In genomic region chr11:78465568-78466180, GRCm38 (mm10) we compare ENCODE assay signal across 8 mouse cellular contexts. TPM values are rescaled to one million over a fixed set of nuclear protein-coding genes. Genes with fewer than 3 reads are reported as not detected.
DNase-seq lines count a peak whose midpoint lies in the region; ATAC-seq and TF ChIP-seq lines count a peak whose summit lies in the region.

Slc46a1 (plus strand) TSS chr11:78465697.

- H3K27ac ChIP-seq in heart, embryonic 13.5 days (replicated peaks), result peak within 1 kb of the TSS; percentile 89
- peak within 1 kb of the TSS; percentile 69 for H3K27ac ChIP-seq in liver, embryonic 11.5 days (ENCODE audit: low read depth, low read length)
- peak within 1 kb of the TSS; percentile 96 for H3K27ac ChIP-seq in stomach, embryonic 14.5 days (ENCODE audit: low read length)

- H3K4me2 ChIP-seq in heart, embryonic 13.5 days, result peak within 1 kb of the TSS; percentile 81
- peak within 1 kb of the TSS; percentile 100 for H3K4me2 ChIP-seq in liver, embryonic 11.5 days
- H3K4me2 ChIP-seq in stomach, embryonic 14.5 days (replicated peaks; ENCODE audit: low read depth, low read length), result peak within 1 kb of the TSS; percentile 88

- WGBS in heart, embryonic 13.5 days, result under 1% methylated on average over 41 of the region's 41 CpGs
- WGBS in liver, embryonic 11.5 days, result under 1% methylated on average over 41 of the region's 41 CpGs
- under 1% methylated on average over 41 of the region's 41 CpGs for WGBS in stomach, embryonic 14.5 days

- no peaks in the 10 kb centered on the region for H3K79me3 ChIP-seq in C2C12 (ENCODE audit: low read depth)

- H3K9ac ChIP-seq in heart, embryonic 13.5 days, result peak within 1 kb of the TSS; percentile 87
- peak within 1 kb of the TSS; percentile 83 for H3K9ac ChIP-seq in liver, embryonic 11.5 days (ENCODE audit: low read depth, low read length)
- H3K9ac ChIP-seq in stomach, embryonic 14.5 days (replicated peaks; ENCODE audit: low read depth, low read length), result peak within 1 kb of the TSS; percentile 84

- H3K4me3 ChIP-seq in C2C12 (ENCODE audit: insufficient read depth, poor library complexity, severe bottlenecking), result peak within 1 kb of the TSS; percentile 47
- H3K4me3 ChIP-seq in heart, embryonic 13.5 days, result peak within 1 kb of the TSS; percentile 64
- peak within 1 kb of the TSS; percentile 76 for H3K4me3 ChIP-seq in liver, embryonic 11.5 days (ENCODE audit: low read depth, low read length)
- peak within 1 kb of the TSS; percentile 78 for H3K4me3 ChIP-seq in stomach, embryonic 14.5 days (ENCODE audit: low read depth, low read length)

- ATAC-seq in heart, embryonic 13.5 days (ENCODE audit: extremely low read depth, insufficient number of reproducible peaks, low FRiP score, low TSS enrichment), result peak; percentile 73; the same call in 1 of the 2 replicates
- peak; percentile 84 for ATAC-seq in liver, embryonic 11.5 days (replicated peaks; ENCODE audit: low FRiP score)
- peak; percentile 95 for ATAC-seq in stomach, embryonic 14.5 days (ENCODE audit: insufficient number of reproducible peaks, insufficient read depth, low FRiP score, low read depth)

- TF ChIP-seq CTCF in C2C12 (IDR thresholded peaks at IDR 0.05; ENCODE audit: control insufficient read depth, insufficient read depth, insufficient read length), result no peak

- H3ac ChIP-seq in C2C12 (ENCODE audit: control insufficient read depth, insufficient read length, low read depth), result peak within 1 kb of the TSS; percentile 93

- H3K79me2 ChIP-seq in C2C12 (ENCODE audit: control insufficient read depth, insufficient read depth), result no peaks in the 10 kb centered on the region

- H3K36me3 ChIP-seq in C2C12 (ENCODE audit: control insufficient read depth, insufficient read depth), result no peaks in the 10 kb centered on the region
- H3K36me3 ChIP-seq in heart, embryonic 13.5 days, result no peaks in the 10 kb centered on the region
- H3K36me3 ChIP-seq in liver, embryonic 11.5 days (ENCODE audit: control insufficient read depth, insufficient read depth, low read length), result no peaks in the 10 kb centered on the region
- H3K36me3 ChIP-seq in stomach, embryonic 14.5 days (ENCODE audit: control insufficient read depth, insufficient read depth, low read length), result no peaks in the 10 kb centered on the region

- peaks cover 28% of the 10 kb centered on the region for H3K4me1 ChIP-seq in heart, embryonic 13.5 days
- H3K4me1 ChIP-seq in liver, embryonic 11.5 days (replicated peaks; ENCODE audit: control insufficient read depth, insufficient read depth, low read length), result peaks cover 24% of the 10 kb centered on the region
- H3K4me1 ChIP-seq in stomach, embryonic 14.5 days (ENCODE audit: control insufficient read depth, insufficient read depth, low read length), result peaks cover 15% of the 10 kb centered on the region; the same call in 1 of the 2 replicates

- peaks cover 5% of the 10 kb centered on the region; the same call in 1 of the 2 replicates for H3K9me3 ChIP-seq in heart, embryonic 13.5 days
- H3K9me3 ChIP-seq in liver, embryonic 11.5 days (ENCODE audit: control insufficient read depth, low read length), result no peaks in the 10 kb centered on the region
- no peaks in the 10 kb centered on the region; the same call in 1 of the 2 replicates for H3K9me3 ChIP-seq in stomach, embryonic 14.5 days (ENCODE audit: control insufficient read depth, low read depth, low read length)

- no peaks in the 10 kb centered on the region for H3K27me3 ChIP-seq in C2C12 (ENCODE audit: control insufficient read depth, insufficient read depth, insufficient read length)
- H3K27me3 ChIP-seq in heart, embryonic 13.5 days (replicated peaks), result no peaks in the 10 kb centered on the region
- H3K27me3 ChIP-seq in liver, embryonic 11.5 days (replicated peaks; ENCODE audit: control insufficient read depth, insufficient read depth, low read length), result no peaks in the 10 kb centered on the region
- no peaks in the 10 kb centered on the region for H3K27me3 ChIP-seq in stomach, embryonic 14.5 days (ENCODE audit: control insufficient read depth, insufficient read depth, low read length)

- DNase-seq in brain, embryonic 18.5 days (ENCODE audit: low read depth, low spot score), result peak; percentile 40
- DNase-seq in fibroblast of lung, adult 2 months (ENCODE audit: low read depth), result peak; percentile 69
- DNase-seq in kidney, postnatal 10 days, result peak; percentile 94
- peak; percentile 82 for DNase-seq in liver, embryonic 11.5 days (ENCODE audit: low spot score)
- peak; percentile 74 for DNase-seq in naive thymus-derived CD4-positive, alpha-beta T cell, adult 2 months (ENCODE audit: low read depth)

TF ChIP-seq in C2C12, 6 proteins besides CTCF, POLR2A, EP300 and RAD21:
- no peak for TF ChIP-seq CEBPB (IDR thresholded peaks at IDR 0.05; ENCODE audit: low read depth)
- TF ChIP-seq MAX (IDR thresholded peaks at IDR 0.05), result peak; percentile 36

RNA-seq across cellular contexts. Expression of gene Slc46a1, which starts in this region (rescaled TPM):
- 7.3 TPM for polyA plus RNA-seq in C2C12 (2012; fragmentation: generic; extraction: Trizol)
- polyA plus RNA-seq in heart, embryonic 13.5 days (2015; fragmentation: Nextera tagmentation; extraction: Ambion mirVana), result 6.9 and 7.3 TPM in 2 replicates
- 9.8 and 12.1 TPM in 2 replicates for polyA plus RNA-seq in liver, embryonic 11.5 days (2014; fragmentation: Nextera tagmentation; extraction: Ambion mirVana)
- polyA plus RNA-seq in stomach, embryonic 14.5 days (2014; fragmentation: Nextera tagmentation; extraction: Ambion mirVana), result 12.9 and 14.3 TPM in 2 replicates

Comparison
In these comparisons a context has a peak if more than half of its experiments do, and no peak if none do; other contexts are left out.
1. Peak in every context shown above with its lines: DNase-seq, ATAC-seq, H3K4me3 ChIP-seq and H3K27ac ChIP-seq.
2. DNase-seq: peak in every context shown above with its lines; median percentile 94 in kidney, postnatal 10 days; 82 in liver, embryonic 11.5 days; 74 in naive thymus-derived CD4-positive, alpha-beta T cell, adult 2 months; 69 in fibroblast of lung, adult 2 months; 40 in brain, embryonic 18.5 days.